Comparison of ENCODE assay signal across 23 mouse cellular contexts in genomic region chr4:151005656-151006318, GRCm38 (mm10). TPM values are rescaled to one million over a fixed set of nuclear protein-coding genes. Genes with fewer than 3 reads are reported as not detected.
DNase-seq lines count a peak whose midpoint lies in the region; ATAC-seq lines count a peak whose summit lies in the region.
"Had no signal": no experiment of that assay in that cellular context is flagged by ENCODE, and none has a peak within 500 bp of the region (broad histone marks: within the 10 kb centered on the region; RNA-seq: fewer than 3 reads in every experiment).

No protein-coding gene starts in this region.

- peaks cover 71% of the 10 kb centered on the region for H3K36me3 ChIP-seq in megakaryocyte, embryonic 14.5 days (replicated peaks; ENCODE audit: low read length)

- peak; percentile 64 for ATAC-seq in activated CD4-positive, CD25-positive, alpha-beta regulatory T cell, adult 4 months
- ATAC-seq: liver, postnatal 0 days had no signal

- H3K27me3 ChIP-seq in megakaryocyte, embryonic 14.5 days (replicated peaks) = peaks cover 2% of the 10 kb centered on the region
- H3K27me3 ChIP-seq: kidney, embryonic 15.5 days; limb, embryonic 15.5 days had no signal

- H3K4me3 ChIP-seq in megakaryocyte, embryonic 14.5 days (replicated peaks) = peak overlapping the region; percentile 79
- H3K4me3 ChIP-seq: forebrain, embryonic 10.5 days; heart, embryonic 13.5 days; hindbrain, embryonic 10.5 days; kidney, embryonic 15.5 days; limb, embryonic 15.5 days had no signal

- H3K4me1 ChIP-seq in megakaryocyte, embryonic 14.5 days = peaks cover 72% of the 10 kb centered on the region
- H3K4me1 ChIP-seq: heart, embryonic 13.5 days; hindbrain, embryonic 10.5 days; kidney, embryonic 15.5 days; limb, embryonic 15.5 days had no signal

- H3K9me3 ChIP-seq in megakaryocyte, embryonic 14.5 days = peaks cover 5% of the 10 kb centered on the region; the same call in 1 of the 2 replicates
- H3K9me3 ChIP-seq: forebrain, embryonic 10.5 days; heart, embryonic 13.5 days; hindbrain, embryonic 10.5 days; kidney, embryonic 15.5 days; limb, embryonic 15.5 days had no signal

- DNase-seq in 416B (ENCODE audit: low read depth) = peak; percentile 95
- peak; percentile 46 for DNase-seq in thymus, postnatal 14 days
- no peak for DNase-seq in right cerebral cortex, postnatal 10 days (ENCODE audit: low spot score in 2 of 2)
- DNase-seq in heart, adult 8-10 months (ENCODE audit: low spot score) = no peak
- DNase-seq in adrenal gland, postnatal 36 days = no peak
- DNase-seq: cerebellum, adult 18-20 months; gastrocnemius, postnatal 25 days; liver, postnatal 0 days; lung, postnatal 4 days; right cerebral cortex, postnatal 25 days had no signal

RNA-seq across cellular contexts. Expression of gene Uts2, which starts 8.9 kb away (rescaled TPM):
- polyA plus RNA-seq in activated CD4-positive, CD25-positive, alpha-beta regulatory T cell, adult 4 months (2017; shearing (Covaris generic)) = not detected
- polyA plus RNA-seq in megakaryocyte, embryonic 14.5 days (2012; ENCODE audit: insufficient read depth, low replicate concordance) = not detected in 2 replicates
- total RNA-seq in heart, adult 8-10 months (2022) = not detected
- not detected for total RNA-seq in adrenal gland, postnatal 36 days (2021)
- total RNA-seq: gastrocnemius, postnatal 25 days had no signal
- polyA plus RNA-seq: brain, embryonic 14.5 days; cortical plate, adult 2 months; embryonic facial prominence, embryonic 14.5 days; forebrain, embryonic 10.5 days; frontal cortex, adult 2 months; heart, embryonic 13.5 days; hindbrain, embryonic 10.5 days; intestine, embryonic 14.5 days; kidney, embryonic 15.5 days; limb, embryonic 15.5 days; liver, postnatal 0 days; testis, adult 2 months had no signal

RNA-seq across cellular contexts. Expression of gene Per3, which starts 38.7 kb away (rescaled TPM):
- polyA plus RNA-seq in activated CD4-positive, CD25-positive, alpha-beta regulatory T cell, adult 4 months (2017; shearing (Covaris generic)) = 1 to 10 TPM; 3.3 to 4.7 TPM
- 8.0 and 11.8 TPM in 2 replicates for polyA plus RNA-seq in megakaryocyte, embryonic 14.5 days (2012; ENCODE audit: insufficient read depth, low replicate concordance)
- 10 to 100 TPM in 3 of 4 experiments, 1 to 10 TPM in 1; 7.6 to 19.1 (median 16.9) TPM for total RNA-seq in heart, adult 8-10 months (2022)
- 10 to 100 TPM; 12.3 to 25.1 TPM for total RNA-seq in adrenal gland, postnatal 36 days (2021)

RNA-seq across cellular contexts. Expression of gene Vamp3, which starts 52.0 kb away (rescaled TPM):
- polyA plus RNA-seq in activated CD4-positive, CD25-positive, alpha-beta regulatory T cell, adult 4 months (2017; shearing (Covaris generic)) = 10 to 100 TPM; 47.9 to 50.8 TPM
- polyA plus RNA-seq in megakaryocyte, embryonic 14.5 days (2012; ENCODE audit: insufficient read depth, low replicate concordance) = 1.5 and 1.6 TPM in 2 replicates
- total RNA-seq in heart, adult 8-10 months (2022) = 10 to 100 TPM; 51.7 to 66.2 (median 62.3) TPM
- 10 to 100 TPM; 74.9 to 86.0 TPM for total RNA-seq in adrenal gland, postnatal 36 days (2021)

Comparison
In these comparisons a context has a peak if more than half of its experiments do, and no peak if none do; other contexts are left out.
1. DNase-seq: peak in 416B (single experiment) and thymus, postnatal 14 days (single experiment); none in right cerebral cortex, postnatal 10 days (0 of 2), heart, adult 8-10 months (single experiment) and adrenal gland, postnatal 36 days (0 of 2).